Mouse (Mus musculus): Measurements from ENCODE around the gene Zfp580.
A peak's percentile ranks its signal among the peaks of the same experiment; 100 is the strongest.

DNA sequence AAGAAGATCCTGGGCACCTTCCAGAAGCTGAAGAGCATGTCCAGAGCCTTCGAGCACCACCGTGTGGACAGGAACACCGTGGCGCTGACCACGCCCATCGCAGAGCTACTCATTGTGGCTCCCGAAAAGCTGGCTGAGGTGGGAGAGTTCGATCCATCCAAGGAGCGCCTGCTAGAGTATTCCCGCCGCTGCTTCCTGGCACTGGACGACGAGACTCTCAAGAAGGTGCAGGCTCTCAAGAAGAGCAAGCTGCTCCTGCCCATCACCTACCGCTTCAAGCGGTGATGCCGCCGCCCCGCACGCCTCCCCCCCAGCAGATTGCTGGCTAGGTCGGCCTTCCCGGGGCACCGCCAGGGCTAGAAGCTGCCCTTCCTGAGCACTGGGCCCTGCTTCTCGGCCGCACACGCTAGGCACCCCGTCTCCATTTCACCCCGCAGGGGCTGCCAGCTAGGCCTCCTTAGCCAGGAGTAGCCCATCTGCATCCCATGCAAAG lies 8.9 kb downstream of the Zfp580 start:
- TF ChIP-seq POLR2A (IDR thresholded peaks at IDR 0.05; ENCODE audit: control insufficient read depth, extremely low read depth, insufficient read depth, low read length, poor library complexity): no peak
- TF ChIP-seq CTCF (IDR thresholded peaks at IDR 0.05; ENCODE audit: borderline replicate concordance, control insufficient read depth, extremely low read depth, insufficient read depth, low read length, poor library complexity): peak; percentile 45; the same call in 1 of the 2 replicates
